Mouse (Mus musculus) limb, embryonic 12.5 days (tissue): Measurements from ENCODE around the gene Slc51b. TPM values are rescaled to one million over a fixed set of nuclear protein-coding genes. Genes with fewer than 3 reads are reported as not detected.

Experiments
- ATAC-seq: fragments of 200-750 bp; cut with Nextera tagmentation; 2 replicates; pipeline ENCODE4 v1.8.0; 2017; ENCODE audit warnings: low read depth, moderate TSS enrichment; ENCODE audit not compliant: insufficient number of reproducible peaks, insufficient read depth, low FRiP score, low TSS enrichment
- H3K27ac ChIP-seq: fragments of 300-500 bp; sonication (generic); 2 replicates; pipeline ENCODE4 v1.5.1; 2016; ENCODE audit warnings: mild to moderate bottlenecking, moderate library complexity
- H3K27me3 ChIP-seq: fragments of 300-500 bp; sonication (generic); 2 replicates; pipeline ENCODE4 v1.6.1; 2016; ENCODE audit warnings: mild to moderate bottlenecking, moderate library complexity
- H3K36me3 ChIP-seq: fragments of 300-500 bp; sonication (generic); 2 replicates; pipeline ENCODE4 v1.6.1; 2016; ENCODE audit warnings: mild to moderate bottlenecking, moderate library complexity
- H3K4me1 ChIP-seq: fragments of 300-500 bp; sonication (generic); replicated peaks from 2 replicates; pipeline ENCODE4 v1.6.1; 2016
- H3K4me2 ChIP-seq: fragments of 300-500 bp; sonication (generic); 2 replicates; pipeline ENCODE4 v1.6.1; 2016; ENCODE audit warnings: mild to moderate bottlenecking, moderate library complexity
- H3K4me3 ChIP-seq: fragments of 300-500 bp; sonication (generic); replicated peaks from 2 replicates; pipeline ENCODE4 v1.5.1; 2016; ENCODE audit warnings: mild to moderate bottlenecking
- H3K9ac ChIP-seq: fragments of 300-500 bp; sonication (generic); replicated peaks from 2 replicates; pipeline ENCODE4 v1.6.1; 2016; ENCODE audit warnings: mild to moderate bottlenecking, moderate library complexity
- H3K9me3 ChIP-seq: fragments of 300-500 bp; sonication (generic); 2 replicates; pipeline ENCODE4 v1.6.1; 2016; ENCODE audit warnings: mild to moderate bottlenecking, moderate library complexity
- WGBS: fragments of 180-500 bp; shearing (Covaris S2); methylation state at CpG from one replicate; pipeline ENCODE4 v1.1.7; 2016; 5-methylcytosine and 5-hydroxymethylcytosine counted together
- polyA plus RNA-seq: library from polyadenylated mRNA; unstranded; fragments of >200 nt; fragmentation: Nextera tagmentation; extraction: Ambion mirVana; gene quantifications from 2 replicates; pipeline ENCODE4 v1.2.1, GENCODE M21; 2016

The Slc51b gene
- polyA plus RNA-seq, 1 experiment from 2014 or later = not detected

- no peaks in the 10 kb centered on the region for H3K27me3 ChIP-seq
- WGBS = 78% methylated on average over 24 of the region's 24 CpGs
Measured at GRCm38 (mm10) chr9:65371756-65372155, 51.0 kb downstream of the Slc51b start.

GRCm38 (mm10) chr9:65365721-65366120 is 57.0 kb downstream of the Slc51b start:
- 91% methylated on average over 7 of the region's 7 CpGs for WGBS
- no peak for ATAC-seq

More at GRCm38 (mm10) chr9:65371756-65372155, 51.0 kb downstream of the Slc51b start:
- no peaks in the 10 kb centered on the region; the same call in 1 of the 2 replicates for H3K4me1 ChIP-seq
- no peak overlapping the region for H3K4me2 ChIP-seq
- H3K9me3 ChIP-seq = no peaks in the 10 kb centered on the region
- no peak overlapping the region for H3K9ac ChIP-seq
- peaks cover 10% of the 10 kb centered on the region for H3K36me3 ChIP-seq
- H3K4me3 ChIP-seq = no peak overlapping the region
- H3K27ac ChIP-seq = no peak overlapping the region
- ATAC-seq = no peak

GRCm38 (mm10) chr9:65363684-65364083 is 59.1 kb downstream of the Slc51b start:
- ATAC-seq = no peak
- Histone ChIP-seq H3K27me3 (no peaks in the 10 kb centered on the region), H3K4me3 (no peak overlapping the region), H3K9ac (no peak overlapping the region), H3K27ac (no peak overlapping the region), H3K9me3 (no peaks in the 10 kb centered on the region), H3K4me1 (no peaks in the 10 kb centered on the region), H3K36me3 (peaks cover 41% of the 10 kb centered on the region), H3K4me2 (no peak overlapping the region)
- 54% methylated on average over 9 of the region's 9 CpGs for WGBS

More at GRCm38 (mm10) chr9:65365721-65366120, 57.0 kb downstream of the Slc51b start:
- no peaks in the 10 kb centered on the region for H3K4me1 ChIP-seq
- H3K4me2 ChIP-seq = no peak overlapping the region
- H3K27me3 ChIP-seq = no peaks in the 10 kb centered on the region
- no peak overlapping the region for H3K4me3 ChIP-seq
- H3K9me3 ChIP-seq = no peaks in the 10 kb centered on the region
- H3K9ac ChIP-seq = no peak overlapping the region
- H3K36me3 ChIP-seq = peaks cover 22% of the 10 kb centered on the region
- H3K27ac ChIP-seq = no peak overlapping the region

Other genes with a start within 250 kb of the Slc51b start
- 8.2 and 8.7 TPM in 2 replicates for gene Parp16, start 227.6 kb downstream of the Slc51b start, polyA plus RNA-seq
- gene Cilp, start 157.8 kb downstream of the Slc51b start, polyA plus RNA-seq = 0.54 and 0.63 TPM in 2 replicates
- gene Clpx, start 128.7 kb downstream of the Slc51b start, polyA plus RNA-seq = 60.0 and 60.8 TPM in 2 replicates
- 17.0 and 18.3 TPM in 2 replicates for gene Pdcd7, start 76.9 kb downstream of the Slc51b start, polyA plus RNA-seq
- 0.15 and 0.44 TPM in 2 replicates for gene Ubap1l, start 61.9 kb downstream of the Slc51b start, polyA plus RNA-seq
- 1.3 and 1.7 TPM in 2 replicates for gene Kbtbd13, start 31.3 kb downstream of the Slc51b start, polyA plus RNA-seq
- 9.4 and 10.4 TPM in 2 replicates for gene Rasl12, start 24.4 kb downstream of the Slc51b start, polyA plus RNA-seq
- gene Mtfmt, start 12.8 kb upstream of the Slc51b start, polyA plus RNA-seq = 25.4 and 28.2 TPM in 2 replicates
- 126 and 129 TPM in 2 replicates for gene Spg21, start 38.0 kb upstream of the Slc51b start, polyA plus RNA-seq
- not detected in 2 replicates for gene Ankdd1a, start 97.2 kb upstream of the Slc51b start, polyA plus RNA-seq
- 12.2 and 15.0 TPM in 2 replicates for gene Plekho2, start 157.1 kb upstream of the Slc51b start, polyA plus RNA-seq
- gene Pif1, start 164.2 kb upstream of the Slc51b start, polyA plus RNA-seq = 21.7 and 22.8 TPM in 2 replicates
- gene Rbpms2, start 206.7 kb upstream of the Slc51b start, polyA plus RNA-seq = 16.4 and 18.3 TPM in 2 replicates
- gene Oaz2, start 245.0 kb upstream of the Slc51b start, polyA plus RNA-seq = 294 and 296 TPM in 2 replicates